Mouse (Mus musculus) heart, adult 8-10 months (tissue): ENCODE measurements around the gene Tle4. TPM values are rescaled to one million over a fixed set of nuclear protein-coding genes. Genes with fewer than 3 reads are reported as not detected.

Source experiments
- DNase-seq: peaks from one replicate; pipeline ENCODE4 v3.0.0; 2022; ENCODE audit warnings: low spot score
- total RNA-seq, 4 experiments: library from RNA; stranded (reverse); gene quantifications; 2 replicates each; pipeline ENCODE4 v1.2.4; 2022

Gene Tle4
- total RNA-seq, 4 experiments from 2014 or later: 7.6 to 10.8 (median 9.1) TPM

DNA sequence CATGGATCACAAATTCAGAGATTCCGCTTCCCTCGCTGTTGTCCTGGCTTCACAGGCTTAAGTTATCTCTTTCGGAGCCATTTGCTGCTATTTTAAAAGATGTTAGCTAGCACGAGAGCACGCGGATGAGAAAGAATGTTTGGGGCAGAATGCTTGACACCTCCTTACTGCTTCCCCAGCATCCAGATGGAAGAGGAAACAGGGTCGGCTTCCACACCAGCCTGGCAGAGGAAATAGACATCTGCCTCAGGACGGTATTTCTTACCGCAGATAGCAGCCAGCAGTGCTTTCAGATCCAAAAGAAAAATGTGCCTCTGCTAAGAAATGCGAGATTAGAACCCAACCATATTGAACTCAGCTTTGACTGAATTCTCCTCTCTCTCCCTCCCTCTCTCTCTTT is 191.2 kb downstream of the Tle4 start:
- DNase-seq: no peak
